Mouse (Mus musculus) adrenal gland, adult (tissue): ENCODE measurements around the gene Ggn.
"Not testable (repeated sequence)": the region's sequence is repeated elsewhere in the genome, so short reads cannot be mapped to it uniquely, and the experiment has no call there.

Experiments used
- DNase-seq, 2 experiments: peaks; one replicate each; pipeline ENCODE4 v3.0.0; 2022 to 2023; ENCODE audit warnings: low spot score in 1 of 2; ENCODE audit not compliant: inconsistent age in 2 of 2

Gene Ggn

GRCm38 (mm10) chr7:29158264-29158663, 11.7 kb upstream of the Ggn start:
- DNase-seq = no peak

- no peak for DNase-seq
Measured at GRCm38 (mm10) chr7:29162294-29162693, 7.7 kb upstream of the Ggn start.

DNA sequence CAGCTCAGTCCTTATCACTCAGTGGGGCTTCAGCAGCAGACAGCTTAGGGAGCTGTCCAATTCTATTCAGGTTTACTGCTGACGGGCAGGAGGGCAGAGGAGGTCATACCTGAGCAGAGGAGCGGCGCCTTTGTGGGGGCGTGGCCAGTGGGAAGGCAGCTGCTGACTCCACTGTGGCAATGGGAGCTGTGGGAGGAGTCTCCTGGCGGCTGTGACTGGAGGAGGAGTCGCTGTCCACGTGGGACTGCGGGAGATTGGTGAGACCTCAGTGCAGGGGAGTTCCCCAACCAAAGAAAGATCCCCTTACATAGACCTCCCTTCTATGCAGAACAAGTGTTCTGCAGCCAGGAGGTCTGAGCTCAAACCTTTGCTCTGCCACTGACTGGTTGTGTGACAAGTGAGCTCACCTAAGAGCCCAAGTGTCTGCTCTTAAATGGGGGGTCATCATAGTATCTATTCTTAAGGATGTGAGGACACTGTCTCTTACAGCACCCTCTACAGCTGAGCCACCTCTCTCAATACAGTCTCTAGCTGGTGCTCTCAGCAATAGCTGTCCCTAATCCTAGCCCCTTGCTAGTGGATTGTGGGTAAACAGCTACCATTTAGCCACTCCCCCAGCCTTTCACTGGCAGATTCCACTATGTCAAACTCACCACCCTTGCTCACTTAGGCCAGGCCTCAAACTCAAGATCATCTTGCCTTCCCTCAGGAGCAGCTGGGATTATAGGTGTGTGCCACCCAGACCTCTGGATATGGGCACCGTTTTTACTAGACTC, 7.1 kb upstream of the Ggn start:
- no peak for DNase-seq

GRCm38 (mm10) chr7:29167656-29168055, 2.4 kb upstream of the Ggn start:
- no peak for DNase-seq

GRCm38 (mm10) chr7:29168121-29168695, 1.8 kb upstream of the Ggn start:
- peak in 1 of 2 experiments; percentile 50 for DNase-seq

DNA sequence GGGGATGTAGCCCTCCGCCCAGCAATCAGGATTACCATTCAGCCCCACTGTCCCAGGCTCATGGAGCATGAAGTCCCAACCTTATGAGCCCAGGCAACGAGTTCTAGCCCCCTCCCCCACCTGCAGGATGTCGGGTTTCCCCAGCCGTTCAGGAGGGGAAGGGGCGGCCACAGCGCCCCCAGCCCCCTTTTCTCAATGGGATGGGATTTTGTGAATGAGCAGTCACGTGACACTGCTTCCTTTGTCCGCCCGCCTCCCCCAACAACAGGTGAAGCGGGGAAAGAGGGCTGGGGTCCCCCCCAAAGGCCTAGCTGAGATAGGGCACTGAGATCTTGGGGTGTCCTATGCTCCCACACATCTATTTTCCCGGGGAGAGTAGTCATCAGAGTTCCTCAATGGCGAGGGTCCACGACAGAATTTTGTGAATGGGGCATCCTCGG, 1.2 kb upstream of the Ggn start:
- DNase-seq = peak; percentile 41 to 66

DNA sequence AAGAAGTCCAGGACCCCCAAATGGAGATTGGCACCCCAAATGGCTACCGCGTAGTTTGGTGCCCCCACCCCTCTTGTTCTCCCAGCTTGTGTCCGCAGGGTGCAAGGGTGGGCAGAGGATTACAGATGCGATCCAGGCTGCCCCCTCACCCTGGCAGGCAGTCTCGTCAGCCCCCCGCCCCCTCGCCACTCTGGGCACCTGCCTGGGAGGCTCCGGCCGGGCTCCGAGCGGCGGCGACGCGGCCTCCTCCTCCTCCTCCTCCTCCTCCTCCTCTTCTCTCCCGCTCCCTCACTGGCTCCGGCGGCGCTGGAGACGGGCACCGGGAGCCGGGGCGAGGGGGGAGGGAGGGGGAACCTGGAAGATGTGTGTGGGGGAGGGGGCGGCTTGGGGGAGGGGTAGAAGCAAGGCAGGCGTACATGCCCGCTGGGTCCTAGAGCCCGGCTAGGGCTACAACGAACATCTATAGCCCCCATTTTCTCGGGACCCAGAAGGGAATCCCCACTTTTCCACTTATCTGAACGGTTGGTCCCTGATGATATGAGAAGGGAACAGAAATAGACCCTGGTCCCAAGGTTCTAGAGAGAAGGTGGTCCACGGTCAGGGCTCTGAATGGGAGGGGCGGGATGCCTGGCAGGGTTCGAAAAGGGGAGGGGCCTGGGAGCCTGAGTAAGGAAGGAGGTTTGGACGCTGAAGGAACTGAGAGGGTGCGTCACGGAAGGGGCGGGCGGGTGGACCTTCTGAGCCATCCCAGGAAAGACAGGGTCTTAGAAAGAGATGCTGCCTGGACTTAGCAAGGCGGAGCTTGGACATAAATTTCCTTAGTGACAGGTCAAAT, 562 bp upstream of the Ggn start:
- DNase-seq = peak; percentile 89 to 97

- DNase-seq = peak in 1 of 2 experiments; percentile 42
Measured at GRCm38 (mm10) chr7:29170755-29171561, 948 bp downstream of the Ggn start.

DNA sequence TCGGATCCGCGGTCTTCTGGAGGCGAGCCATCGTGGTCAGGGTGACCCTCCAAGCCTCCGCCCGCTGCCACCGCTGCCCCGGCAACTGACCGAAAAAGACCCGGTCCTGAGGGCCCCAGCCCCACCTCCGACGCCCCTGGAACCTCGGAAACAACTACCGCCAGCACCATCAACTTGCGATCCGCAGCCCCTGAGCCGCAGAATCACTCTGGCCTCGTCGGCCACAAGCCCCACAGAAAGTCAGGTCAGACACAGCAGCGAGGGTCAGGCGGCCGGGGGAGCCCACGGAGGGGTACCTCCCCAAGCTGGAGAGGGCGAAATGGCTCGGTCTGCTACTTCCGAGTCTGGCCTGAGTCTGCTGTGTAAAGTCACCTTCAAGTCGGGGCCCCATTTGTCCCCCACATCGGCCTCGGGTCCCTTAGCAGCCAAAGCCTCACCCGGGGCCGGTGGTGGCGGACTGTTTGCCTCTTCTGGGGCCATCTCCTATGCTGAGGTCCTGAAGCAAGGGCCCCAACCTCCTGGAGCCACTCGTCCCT, 1.6 kb downstream of the Ggn start:
- peak; percentile 32 to 51 for DNase-seq

DNA sequence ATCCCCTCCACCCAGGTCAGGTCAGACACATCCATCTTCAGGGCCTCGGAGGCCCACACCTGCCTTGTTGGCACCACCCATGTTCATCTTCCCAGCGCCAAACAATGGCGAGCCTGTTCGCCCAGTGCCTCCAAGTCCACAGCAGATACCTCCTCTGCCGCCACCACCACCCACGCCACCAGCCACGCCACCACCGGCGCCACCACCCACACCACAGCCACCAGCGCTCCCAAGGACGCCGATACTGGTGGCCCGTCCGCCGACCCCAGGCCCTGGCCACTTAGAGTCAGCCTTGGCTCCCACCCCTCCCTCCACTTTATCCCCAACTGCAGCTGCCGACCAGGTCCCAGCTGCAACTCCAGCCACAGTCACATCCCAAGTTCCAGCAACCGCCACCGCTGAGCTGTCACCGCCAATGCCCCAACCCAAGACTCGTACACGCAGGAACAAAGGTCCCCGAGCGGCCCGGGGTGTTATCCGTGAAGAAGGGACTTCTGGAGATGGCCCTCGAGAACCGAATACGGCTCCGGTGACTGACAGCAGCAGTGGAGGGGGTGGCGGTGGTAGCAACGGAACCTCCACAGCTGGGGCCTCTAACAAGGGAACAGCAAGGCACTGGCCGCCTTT, 2.5 kb downstream of the Ggn start:
- peak in 1 of 2 experiments; percentile 21 for DNase-seq

DNA sequence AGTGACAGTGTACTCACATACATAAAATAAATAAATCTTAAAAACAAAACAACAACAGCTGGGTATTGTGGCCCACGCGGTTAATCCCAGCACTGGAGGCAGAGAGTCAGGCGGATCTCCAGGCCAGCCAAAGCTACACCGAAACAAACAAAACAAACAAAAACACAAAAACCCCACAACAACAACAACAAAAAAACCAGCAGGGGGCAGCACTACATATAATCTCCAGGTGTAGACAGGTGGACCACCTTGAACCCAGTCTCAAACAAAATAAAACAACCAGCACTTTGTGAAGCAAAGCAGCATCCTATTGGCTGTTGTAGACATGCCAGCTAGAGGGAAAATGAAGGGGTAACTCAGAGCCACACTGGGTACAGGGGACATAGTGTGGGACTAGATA, 8.1 kb downstream of the Ggn start:
- peak in 1 of 2 experiments; percentile 49 for DNase-seq

DNA sequence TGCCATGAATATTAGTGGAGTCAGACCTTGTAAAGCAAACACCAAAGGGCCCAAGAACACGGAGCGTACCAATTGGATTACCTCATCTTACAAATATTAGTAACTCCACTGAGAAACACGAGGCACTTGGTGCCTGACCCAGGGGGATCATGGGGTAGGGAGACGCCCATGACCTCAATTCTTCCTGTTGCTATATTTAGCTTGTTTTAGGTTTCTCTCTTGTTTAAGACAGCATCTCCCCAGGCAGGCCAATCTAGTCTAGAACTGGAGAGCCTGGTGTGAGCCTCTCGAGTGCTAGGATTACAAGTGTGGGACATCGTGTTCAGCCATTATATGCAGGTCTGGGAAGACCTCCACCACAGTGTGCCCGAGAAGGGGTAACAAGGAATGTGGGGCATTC, 9.3 kb downstream of the Ggn start:
- no peak for DNase-seq

- DNase-seq = peak; percentile 98
Measured at GRCm38 (mm10) chr7:29180077-29180853, 10.3 kb downstream of the Ggn start, which contains the start of gene Psmd8. Gene Psmd8, minus strand, starts transcription at chr7:29180701.

- no peak for DNase-seq
Measured at GRCm38 (mm10) chr7:29180854-29181236, 10.8 kb downstream of the Ggn start.

DNA sequence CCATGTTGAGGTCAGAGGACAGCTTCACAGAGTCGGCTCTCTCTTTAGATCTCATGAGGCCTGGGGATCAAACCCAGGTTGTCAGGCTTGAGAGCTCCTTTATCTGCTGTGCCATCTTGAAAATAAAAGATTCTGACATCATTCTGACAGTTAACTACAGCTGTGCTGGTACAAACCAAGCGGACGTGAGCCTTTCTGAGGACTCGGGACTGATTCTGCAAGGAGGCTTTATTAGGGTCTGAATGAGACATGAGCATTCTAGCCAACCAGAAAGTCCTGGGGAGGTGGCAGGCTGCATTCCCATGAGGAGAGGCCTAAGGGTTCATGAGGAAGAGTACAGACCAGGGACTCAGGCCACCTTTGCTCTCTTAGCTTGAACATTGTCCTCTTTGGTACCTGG, 11.3 kb downstream of the Ggn start:
- DNase-seq = not testable (repeated sequence)

- DNase-seq = not testable (repeated sequence)
Measured at GRCm38 (mm10) chr7:29194230-29194629, 24.2 kb downstream of the Ggn start.

DNA sequence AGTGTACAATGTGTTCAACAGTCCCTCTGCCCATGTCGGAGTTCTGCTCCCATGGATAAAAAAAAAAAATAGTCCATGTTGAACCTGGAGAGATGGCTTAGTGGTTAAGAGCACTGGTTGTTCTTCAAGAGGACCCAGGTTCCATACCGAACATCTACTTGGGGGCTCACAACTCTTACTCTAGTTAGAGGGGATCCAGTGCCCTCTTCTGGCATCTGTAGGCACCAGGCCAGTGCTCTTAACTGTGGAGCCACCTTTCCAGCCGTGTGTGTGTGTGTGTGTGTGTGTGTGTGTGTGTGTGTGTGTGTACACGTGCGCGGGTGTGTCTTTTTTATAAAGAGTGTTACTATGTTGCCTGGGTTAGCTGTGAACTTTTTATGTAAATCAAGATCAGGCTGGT, 32.6 kb downstream of the Ggn start:
- no peak for DNase-seq

GRCm38 (mm10) chr7:29211013-29211412, 41.0 kb downstream of the Ggn start:
- DNase-seq = not testable (repeated sequence)
